Mouse (Mus musculus) layer of hippocampus, adult 18-20 months (tissue): Measurements from ENCODE around the gene Cdk1. TPM values are rescaled to one million over a fixed set of nuclear protein-coding genes. Genes with fewer than 3 reads are reported as not detected.

Source experiments
- DNase-seq, 2 experiments: peaks; one replicate each; pipeline ENCODE4 v3.0.0; 2022; ENCODE audit warnings: low spot score in 2 of 2
- total RNA-seq, 2 experiments: library from RNA; stranded (reverse); gene quantifications; 2 replicates each; pipeline ENCODE4 v1.2.3; 2021

Gene Cdk1
- total RNA-seq, 2 experiments from 2014 or later = 0.25 TPM; not detected in 1

DNA sequence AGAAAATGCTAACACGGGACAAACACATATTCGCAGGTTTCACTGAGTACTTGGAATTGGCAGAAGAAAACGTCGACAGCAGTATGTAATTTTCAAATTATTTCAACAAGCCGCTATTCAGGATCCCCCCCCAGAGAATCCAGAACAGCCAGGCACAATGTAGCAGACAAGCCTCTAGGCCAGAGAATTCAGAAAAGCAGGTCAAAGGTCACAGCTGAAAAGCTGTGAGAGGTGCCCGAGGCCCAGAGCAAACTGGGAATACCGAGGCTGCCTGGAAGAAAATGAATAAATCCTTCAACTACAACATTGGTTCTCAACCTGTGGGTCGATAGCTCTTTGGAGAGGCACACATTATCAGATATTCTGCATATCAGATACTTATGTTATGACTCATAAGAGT, 4.5 kb downstream of the Cdk1 start:
- DNase-seq = no peak

DNA sequence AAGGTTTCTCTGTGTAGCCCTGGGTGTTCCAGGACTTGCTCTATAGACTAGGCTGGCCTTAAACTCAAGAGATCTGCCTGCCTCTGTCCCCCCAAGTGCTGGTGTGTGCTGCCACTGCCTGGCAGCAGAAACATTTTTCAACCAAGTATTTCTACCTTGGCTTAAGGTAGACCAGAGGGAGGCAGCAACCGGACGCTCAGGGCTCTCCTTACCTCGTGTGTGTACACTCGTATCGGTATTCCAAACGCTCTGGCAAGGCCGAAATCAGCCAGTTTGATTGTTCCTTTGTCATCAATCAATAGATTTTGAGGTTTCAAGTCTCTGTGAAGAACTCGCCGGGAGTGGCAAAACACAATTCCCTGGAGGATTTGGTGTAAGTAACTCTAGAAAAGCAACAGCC, 10.4 kb downstream of the Cdk1 start:
- no peak for DNase-seq

DNA sequence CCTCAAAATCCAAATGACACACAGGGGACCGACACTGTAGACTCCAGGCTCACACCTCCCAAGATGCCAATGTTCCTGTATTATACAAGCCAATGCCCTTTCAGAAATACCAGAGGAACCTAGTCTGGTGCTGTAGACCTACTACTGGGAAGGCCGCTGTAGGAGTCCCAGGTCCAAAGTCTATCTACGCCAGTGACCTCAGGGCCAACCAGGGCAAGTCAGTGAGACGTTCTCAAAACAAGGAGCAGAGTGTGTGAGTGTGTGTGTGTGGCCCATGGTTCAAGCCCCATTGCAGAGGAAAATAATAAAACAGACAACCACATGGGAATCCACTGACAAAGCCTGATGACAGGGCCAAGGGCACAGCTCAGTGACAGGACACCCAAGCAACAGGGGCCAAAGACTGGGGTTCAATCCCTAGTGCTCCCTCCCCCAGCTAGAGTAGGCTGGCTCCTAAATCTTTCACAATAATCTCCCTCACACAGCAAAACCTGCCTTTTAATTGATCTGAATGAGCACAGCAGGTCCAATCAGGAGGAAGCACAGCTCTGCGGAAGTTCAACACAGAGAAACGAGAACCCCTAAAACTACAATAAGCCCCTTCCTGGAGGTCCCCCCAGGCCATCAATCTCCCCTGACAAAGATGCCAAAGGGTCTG, 11.0 kb downstream of the Cdk1 start:
- no peak for DNase-seq

DNA sequence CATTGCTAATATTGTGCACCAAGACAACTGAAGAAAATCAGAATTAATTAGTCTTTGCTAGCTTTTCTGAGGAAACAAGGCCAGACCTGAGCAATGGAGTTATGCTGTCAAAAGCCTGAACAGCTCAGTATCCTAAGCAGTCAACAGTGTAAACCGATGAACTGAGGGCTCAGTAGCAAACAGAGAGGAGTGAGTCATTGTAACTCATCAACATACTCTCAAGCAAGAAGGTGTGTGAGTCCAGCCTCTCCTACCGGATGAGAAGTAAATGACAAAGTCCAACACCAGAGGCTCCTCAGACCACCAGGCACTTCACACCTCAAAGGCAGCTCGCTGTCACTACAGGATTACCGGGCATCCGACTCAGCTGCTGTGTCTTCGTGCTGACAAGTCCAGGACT, 12.7 kb downstream of the Cdk1 start:
- DNase-seq = no peak

DNA sequence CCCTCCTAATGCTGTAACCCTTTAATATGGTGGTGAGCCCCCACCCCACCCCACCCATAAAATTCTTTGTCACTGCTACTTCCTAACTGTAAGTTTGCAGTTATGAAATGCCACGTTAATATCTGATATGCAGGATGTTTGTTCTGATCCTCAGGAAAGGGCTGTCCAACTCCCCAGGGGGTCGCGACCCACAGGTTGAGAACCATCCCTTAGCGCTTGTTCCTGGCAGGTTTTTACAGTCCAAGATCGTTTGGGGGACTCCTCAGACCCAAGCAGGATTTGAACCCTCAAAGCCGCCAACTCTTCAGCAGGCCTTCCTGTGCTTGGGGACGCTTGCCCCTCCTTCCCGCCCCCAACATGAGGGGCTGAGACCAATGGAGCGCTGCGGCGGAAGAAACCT, 16.5 kb downstream of the Cdk1 start:
- no peak for DNase-seq

DNA sequence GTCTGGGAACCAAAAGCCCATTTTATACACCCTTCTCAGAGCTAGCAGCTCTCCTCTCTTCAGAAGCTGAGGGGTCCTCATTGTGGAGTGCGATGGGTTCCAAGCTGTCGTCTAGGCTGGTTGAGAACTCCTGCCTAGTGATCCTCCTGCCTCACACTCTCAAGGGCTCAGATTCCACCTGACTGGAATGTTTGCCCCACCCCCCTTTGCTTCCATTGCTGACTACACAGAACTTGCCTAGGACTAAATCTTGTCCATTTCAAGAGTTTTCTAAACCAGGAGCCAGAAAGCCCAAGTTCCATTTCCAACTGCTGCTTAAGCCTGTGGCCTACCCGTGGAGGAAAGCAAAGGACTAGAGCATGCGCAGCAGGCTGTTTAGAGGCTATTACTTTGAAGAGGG, 17.1 kb downstream of the Cdk1 start:
- DNase-seq = no peak

DNA sequence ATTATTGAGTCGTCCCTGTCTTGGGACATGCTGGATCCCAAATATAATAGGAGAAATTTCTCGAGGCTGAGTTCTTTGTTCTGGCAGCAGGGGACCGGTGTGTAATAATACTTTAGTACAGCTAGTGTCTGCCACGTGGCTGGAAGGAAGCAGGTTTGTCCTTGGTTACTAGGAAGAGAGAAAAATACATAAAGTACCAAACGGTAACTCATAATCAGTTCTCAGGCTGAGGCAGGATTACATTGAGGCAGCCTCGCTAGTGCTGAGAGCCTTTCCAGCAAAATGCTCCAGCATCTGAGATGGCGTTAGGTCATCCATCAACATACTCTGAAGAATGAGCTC, 17.6 kb downstream of the Cdk1 start:
- peak in 1 of 2 experiments; percentile 22 for DNase-seq

DNA sequence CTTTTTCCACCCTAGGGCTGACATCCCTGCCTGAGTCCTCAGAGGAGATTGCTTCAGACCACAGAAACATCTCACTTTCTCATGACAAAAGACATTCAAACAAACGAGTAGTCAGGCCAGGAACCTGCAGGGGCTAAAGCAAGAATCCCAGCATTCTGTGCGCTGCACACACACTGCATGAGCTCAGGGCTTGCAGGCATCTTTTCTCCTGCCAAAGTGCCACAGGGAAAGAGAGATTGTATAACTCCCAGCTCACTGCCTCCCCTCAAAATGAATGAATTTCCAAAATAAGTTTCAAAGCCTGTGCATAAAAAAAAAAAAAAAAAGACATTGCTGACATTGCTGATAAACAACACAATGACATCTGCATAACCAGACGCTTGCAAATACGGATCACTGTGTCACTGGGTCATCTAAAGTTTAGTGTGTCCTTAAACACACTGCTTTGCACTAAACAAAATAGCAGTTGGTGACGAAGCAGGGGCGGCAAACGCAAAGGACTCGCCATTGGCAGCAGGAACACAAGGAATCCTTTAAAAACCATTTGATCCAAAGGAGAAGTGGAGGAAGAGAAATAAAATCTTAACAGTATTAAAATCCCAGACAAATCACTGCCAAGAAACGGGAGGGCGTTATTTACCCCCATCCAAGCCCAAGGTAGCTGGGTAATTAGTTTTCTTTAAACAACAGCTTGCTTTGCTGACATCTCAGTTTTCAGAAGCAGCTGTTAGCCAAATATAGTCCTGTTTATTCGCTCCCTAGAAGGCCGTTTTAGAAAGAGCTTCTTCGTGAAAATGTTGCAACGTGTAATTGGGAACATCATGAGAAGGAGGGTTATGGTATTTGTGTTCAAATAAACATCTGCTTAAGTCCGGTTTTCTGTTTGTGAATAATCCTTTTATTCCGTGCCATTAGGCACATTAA, 18.2 kb downstream of the Cdk1 start:
- peak; percentile 9 to 58 for DNase-seq

DNA sequence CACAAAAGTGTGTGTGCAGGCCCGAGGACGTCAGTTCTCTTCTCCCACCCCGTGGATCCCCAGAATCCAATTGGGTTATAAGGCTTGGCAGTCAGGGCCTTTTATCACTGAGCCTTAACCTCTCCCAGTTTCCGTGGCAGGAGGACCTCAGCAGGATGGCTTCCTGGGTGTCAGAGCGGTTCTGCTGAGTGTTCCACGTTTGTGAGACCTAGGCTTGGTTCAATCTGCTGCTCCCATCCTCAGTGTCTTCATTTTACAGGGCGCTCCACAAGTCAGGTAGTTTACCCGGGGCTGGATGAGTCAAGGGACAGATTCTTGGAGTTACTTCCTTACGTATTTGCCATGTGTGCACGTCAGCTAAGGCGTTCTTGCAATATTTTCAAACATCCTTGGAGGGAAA, 19.5 kb downstream of the Cdk1 start:
- DNase-seq = no peak

DNA sequence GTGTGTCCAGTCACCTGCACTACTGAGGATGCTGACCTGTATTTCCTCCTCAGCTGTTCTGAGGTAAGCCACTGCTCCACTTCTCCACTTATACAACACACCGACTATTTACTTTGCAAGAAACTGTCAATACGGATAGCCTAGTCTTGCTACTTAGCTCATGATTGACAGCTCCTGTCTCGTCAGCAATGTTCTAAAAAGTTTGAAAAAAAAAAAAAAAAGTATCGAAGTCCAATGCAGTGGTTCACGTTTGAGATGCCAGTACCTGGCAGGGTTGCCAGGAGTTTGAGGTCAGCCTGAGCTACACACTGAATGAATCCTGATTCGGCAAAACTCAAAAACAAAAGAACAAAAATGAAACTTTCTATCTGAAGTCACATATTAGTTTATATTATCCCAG, 21.5 kb downstream of the Cdk1 start:
- no peak for DNase-seq

DNA sequence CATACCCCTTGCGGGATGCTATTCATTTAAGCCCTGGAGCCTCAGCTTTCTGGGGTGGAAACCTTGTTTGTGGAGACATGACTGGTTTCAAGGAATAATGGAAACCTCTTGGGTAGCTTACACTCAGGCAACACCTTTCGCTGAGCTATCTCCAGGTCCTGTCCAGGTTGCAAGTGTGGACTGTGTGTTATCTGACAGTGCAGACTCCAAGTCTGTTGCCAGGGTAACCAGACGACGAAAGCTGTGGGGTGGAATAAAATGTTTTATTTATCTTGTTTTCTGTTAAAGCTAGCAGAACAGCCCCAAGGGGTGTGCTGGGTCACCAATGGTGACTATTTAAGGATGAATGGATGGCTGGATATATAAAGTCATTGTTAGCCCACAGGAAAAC, 24.1 kb downstream of the Cdk1 start:
- no peak for DNase-seq

DNA sequence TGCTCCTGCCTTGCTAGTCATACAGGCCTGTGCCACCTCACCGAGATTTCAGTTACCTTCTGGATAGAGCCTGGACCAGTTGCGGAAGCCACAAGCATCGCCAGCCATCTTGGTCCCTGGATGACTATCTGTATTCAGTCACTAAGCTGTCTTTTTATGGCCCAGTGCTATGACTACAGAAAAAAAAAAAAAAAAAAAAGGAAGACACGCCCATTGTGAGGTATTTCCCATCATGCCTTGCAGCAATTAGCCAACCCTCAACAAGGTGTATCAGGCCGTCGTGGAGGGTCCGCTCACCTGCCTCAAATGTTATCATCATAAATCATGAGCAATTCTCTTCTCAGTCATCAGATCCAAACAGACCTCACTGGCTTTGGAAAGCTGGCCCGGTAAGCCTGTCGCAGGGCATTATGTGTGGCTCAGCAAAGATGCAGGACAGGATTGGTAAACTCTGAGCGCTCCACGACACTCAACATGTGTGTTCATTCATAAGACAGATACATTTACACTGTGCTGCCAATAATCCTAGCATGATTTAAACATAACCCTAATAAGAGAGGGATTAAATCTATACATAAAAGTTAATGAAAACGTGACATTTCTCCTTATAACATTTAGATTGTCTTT, 24.6 kb downstream of the Cdk1 start:
- no peak for DNase-seq

DNA sequence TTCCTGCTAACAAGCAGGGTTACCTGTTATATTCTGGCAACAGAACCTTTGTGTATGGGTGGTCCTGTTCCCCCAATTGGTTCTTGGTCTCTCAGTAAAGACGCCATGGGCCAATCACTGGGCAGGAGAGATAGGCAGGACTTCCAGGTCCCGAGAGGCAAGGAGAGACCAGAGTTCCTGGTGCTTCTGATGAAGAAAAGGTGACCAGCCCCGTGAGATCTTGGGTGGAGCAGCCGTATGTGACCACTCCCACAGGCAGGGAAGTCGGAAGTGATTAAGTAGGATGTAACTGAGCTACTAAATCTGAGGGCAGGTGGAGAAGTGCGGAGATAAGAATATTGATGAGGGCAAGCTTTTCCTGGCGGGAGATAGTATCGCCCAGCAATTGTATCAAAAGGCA, 25.4 kb downstream of the Cdk1 start:
- no peak for DNase-seq

DNA sequence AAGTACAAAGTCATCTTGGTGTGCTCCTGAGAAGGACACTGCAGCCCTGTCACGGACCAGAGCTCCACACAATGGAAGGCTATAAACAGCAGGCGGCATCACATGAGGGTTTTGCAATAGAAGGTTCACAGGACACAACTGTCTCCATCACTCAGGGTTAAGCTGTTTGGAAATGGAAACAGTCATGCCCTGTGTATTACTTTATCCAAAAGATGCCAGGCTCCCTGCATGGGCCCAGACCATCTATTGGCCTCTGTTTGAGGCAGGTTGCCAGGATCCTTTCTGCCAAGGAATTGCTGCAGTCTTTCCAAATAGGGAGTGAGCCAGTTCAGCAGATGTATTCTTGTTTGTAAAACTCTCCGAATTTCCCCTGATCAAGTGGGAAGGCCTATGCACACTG, 26.3 kb downstream of the Cdk1 start:
- peak in 1 of 2 experiments; percentile 35 for DNase-seq

DNA sequence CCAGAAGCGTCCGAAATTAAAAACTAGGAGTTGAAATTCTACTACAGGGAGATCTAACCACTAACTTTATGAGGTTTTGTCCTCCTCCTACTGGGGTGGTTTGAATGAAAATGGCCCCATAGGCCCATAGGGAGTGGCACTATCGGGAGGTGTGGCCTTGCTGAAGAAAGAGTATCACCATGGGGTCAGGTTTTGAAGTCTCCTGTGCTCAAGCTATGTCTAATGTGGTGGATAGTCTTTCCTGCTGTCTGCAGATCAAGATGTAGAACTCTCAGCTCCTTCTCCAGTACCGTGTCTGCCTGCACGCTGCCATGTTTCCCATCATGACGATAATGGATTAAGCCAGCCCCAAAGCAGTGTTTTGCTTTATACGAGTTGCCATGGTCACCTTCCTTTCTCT, 27.9 kb downstream of the Cdk1 start:
- DNase-seq = no peak

DNA sequence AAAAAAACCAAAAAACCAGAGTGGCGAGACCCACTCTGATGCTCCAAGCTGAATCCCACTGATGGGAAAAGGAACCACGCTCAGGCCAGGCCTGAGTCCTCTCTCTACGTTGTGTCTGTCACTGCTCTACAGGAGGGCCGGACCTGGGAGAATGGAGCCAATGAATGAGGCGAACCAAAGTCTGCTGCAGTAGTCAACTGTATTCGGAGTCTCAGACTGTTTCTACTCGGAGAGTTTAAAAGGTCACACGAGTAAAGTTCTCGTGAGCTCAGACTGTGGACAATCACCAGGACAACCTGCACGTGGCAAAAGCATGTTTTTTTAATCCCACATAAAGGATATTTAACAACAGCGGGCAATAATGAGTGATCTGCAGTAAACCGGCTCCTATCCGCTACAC, 28.8 kb downstream of the Cdk1 start:
- no peak for DNase-seq

DNA sequence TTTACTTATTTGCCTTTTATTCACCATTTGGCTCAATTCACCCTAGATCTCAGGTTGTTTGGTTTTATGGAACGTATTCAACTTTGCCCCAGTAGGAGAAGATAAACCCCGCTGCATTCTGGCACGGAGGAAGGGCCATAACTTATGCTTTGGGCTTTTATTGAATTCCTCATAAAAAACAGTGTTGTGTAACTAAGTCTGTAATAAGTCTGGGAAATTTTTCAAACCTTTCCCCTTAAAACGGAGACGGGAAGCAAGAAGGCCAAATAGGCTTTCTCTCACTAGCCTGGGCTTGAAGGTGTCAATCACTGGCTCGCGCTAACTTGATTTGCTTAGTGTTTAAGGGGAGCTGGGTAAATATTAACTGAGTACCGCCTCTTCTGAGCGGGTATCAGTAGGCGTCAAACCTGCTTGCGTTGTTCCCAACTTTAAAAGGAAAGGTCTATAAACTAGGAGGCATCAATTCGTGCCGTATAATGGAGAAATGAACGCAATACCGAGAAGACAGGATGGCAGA, 31.2 kb downstream of the Cdk1 start:
- no peak for DNase-seq

DNA sequence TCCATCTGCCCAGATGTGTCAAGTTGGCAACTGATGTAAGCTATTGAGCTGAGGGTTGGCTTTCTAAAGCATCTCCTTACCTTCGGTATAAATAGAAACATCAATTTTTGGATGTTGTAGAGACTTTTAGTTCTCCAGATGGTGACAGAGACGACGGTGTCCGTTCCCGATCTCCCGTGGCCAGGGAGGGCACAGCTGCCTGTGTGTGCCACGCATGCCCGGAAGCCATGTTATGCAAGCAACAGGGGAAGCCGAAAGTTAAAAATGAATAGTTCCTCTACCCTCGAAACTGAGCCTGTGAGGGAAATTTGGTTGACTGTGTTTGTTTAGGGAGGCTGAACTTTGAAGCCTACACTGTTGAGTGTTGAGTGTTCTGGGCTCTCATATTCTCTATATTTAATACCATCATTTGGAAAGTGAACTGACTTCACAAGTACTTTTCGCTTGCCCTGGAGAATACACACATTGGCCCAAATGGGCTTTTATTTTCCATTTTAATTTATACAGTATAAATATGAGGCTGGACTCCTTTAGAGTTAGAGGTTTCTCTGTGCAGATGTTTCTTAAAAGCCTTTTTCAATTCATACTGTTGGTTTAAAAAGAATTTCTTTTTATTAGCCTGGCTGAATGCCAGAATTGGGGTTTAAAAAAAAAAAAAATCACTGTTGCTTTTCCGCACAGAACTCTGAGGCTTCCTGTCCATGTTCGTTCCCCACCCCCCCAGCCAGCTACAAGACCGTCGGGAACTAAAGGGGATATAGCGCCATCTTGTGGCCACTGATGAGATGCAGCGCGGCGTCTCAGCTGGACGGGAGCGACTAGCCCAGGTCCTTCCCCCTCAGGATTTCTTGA, 31.8 kb downstream of the Cdk1 start:
- DNase-seq = peak; percentile 32 to 84

DNA sequence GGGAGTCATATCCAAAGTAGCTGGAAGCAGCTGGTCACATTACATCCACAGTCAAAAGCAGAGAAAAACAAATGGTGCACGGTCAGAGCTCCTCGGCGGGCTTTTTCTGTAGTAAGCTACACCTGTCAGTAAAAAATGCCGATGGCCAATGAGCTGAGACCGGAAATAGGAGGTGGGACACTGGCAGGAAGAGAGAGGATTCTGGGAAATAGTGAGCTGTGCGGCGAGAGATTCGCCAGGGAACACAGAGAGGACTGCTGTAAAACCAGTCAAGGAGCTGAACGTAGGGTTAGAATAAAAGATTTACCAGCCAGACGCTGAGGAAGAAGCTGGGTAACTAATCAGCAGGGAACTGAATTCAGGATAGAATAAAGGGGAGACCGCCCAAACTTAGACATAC, 34.2 kb downstream of the Cdk1 start:
- DNase-seq = no peak

DNA sequence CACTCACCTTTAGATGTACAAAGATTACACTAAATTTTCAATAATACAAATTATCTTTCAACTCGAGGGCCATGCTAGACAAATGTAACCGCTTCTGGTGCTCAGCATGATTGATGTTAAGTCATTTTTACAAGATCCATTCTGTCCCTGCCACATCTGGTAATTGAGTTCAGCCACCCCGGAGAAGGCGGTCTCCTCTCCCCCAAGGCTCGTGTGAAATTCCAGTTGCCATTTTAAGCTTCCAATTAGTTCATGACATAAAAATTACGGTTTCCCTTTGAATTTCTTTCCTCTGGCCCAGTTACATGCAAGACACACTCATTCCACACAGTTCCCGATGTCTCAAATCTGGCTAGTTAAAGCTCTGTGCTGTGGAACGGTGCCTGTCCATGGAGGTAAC, 38.8 kb downstream of the Cdk1 start:
- no peak for DNase-seq

DNA sequence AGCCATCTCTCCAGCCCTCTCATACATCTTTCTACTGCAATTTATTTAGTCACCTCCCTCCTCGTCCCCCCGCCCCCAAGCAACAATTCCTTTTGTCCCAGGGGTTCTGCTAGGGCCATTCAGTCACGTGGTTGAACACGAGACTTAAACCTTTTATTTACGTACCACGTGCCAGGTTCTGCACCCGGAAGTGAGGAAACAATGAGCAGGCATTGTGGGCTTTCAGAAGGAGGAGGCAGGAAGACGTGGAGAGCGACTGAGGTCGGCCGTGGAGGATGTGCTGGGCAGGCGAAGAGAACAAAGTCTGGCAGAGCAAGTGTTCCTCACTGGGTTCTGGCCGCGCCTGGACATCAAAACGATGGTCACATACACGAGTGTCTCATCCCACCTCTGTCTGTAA, 40.9 kb downstream of the Cdk1 start:
- DNase-seq = no peak
